Mouse (Mus musculus) ES-E14 (cell line): Measurements from ENCODE around the gene Prss56.

Experiments used
- CHD2 ChIP-seq: IDR thresholded peaks from 2 replicates; pipeline ENCODE4 v1.6.1; 2014; ENCODE audit warnings: mild to moderate bottlenecking, low read depth, low read length, inconsistent platforms
- HCFC1 ChIP-seq: IDR thresholded peaks from 2 replicates; pipeline ENCODE4 v1.6.1; 2012; ENCODE audit warnings: low read length, inconsistent platforms, borderline replicate concordance; ENCODE audit not compliant: insufficient read depth
- MAFK ChIP-seq: IDR thresholded peaks from 2 replicates; pipeline ENCODE4 v1.6.1; 2014; ENCODE audit warnings: mild to moderate bottlenecking, low read depth, low read length, inconsistent platforms; ENCODE audit not compliant: insufficient read depth
- ZC3H11A ChIP-seq: IDR thresholded peaks from 2 replicates; pipeline ENCODE4 v1.6.1; 2012; ENCODE audit warnings: low read depth, mild to moderate bottlenecking, inconsistent platforms, low read length, borderline replicate concordance
- ZNF384 ChIP-seq: IDR thresholded peaks from 2 replicates; pipeline ENCODE4 v1.6.1; 2012; ENCODE audit warnings: low read depth, low read length, inconsistent platforms

- no peak for TF ChIP-seq ZC3H11A
- TF ChIP-seq MAFK = no peak
- TF ChIP-seq CHD2 = no peak
- no peak for TF ChIP-seq HCFC1
- TF ChIP-seq ZNF384 = no peak
These were observed 49.1 kb downstream of the Prss56 start for GRCm38 (mm10) chr1:87232197-87232596.
